Mouse (Mus musculus) cortical plate, adult 2 months (tissue): ENCODE results near the gene Isy1. TPM values are rescaled to one million over a fixed set of nuclear protein-coding genes. Genes with fewer than 3 reads are reported as not detected.

Experiments
- H3K27ac ChIP-seq: fragments of 200-500 bp; 2 replicates; pipeline ENCODE4 v1.5.1; 2012; ENCODE audit warnings: low read length, control low read depth, inconsistent platforms; ENCODE audit not compliant: insufficient read depth
- H3K4me1 ChIP-seq: fragments of 200-500 bp; 2 replicates; pipeline ENCODE4 v1.6.1; 2011; ENCODE audit warnings: low read length; ENCODE audit not compliant: control insufficient read depth, insufficient read depth
- H3K4me3 ChIP-seq: fragments of 200-500 bp; 2 replicates; pipeline ENCODE4 v1.5.1; 2011; ENCODE audit warnings: mild to moderate bottlenecking, low read length, control low read depth; ENCODE audit not compliant: insufficient read depth
- CTCF ChIP-seq: fragments of 200-500 bp; IDR thresholded peaks from 2 replicates; pipeline ENCODE4 v1.5.1; 2011; ENCODE audit warnings: mild to moderate bottlenecking, control low read depth, low read length; ENCODE audit not compliant: insufficient read depth; ENCODE audit errors: extremely low read depth
- POLR2A ChIP-seq: fragments of 200-500 bp; IDR thresholded peaks from 2 replicates; pipeline ENCODE4 v1.6.1; 2011; ENCODE audit warnings: mild to moderate bottlenecking, low read length, control low read depth; ENCODE audit not compliant: insufficient read depth; ENCODE audit errors: extremely low read depth
- polyA plus RNA-seq: library from polyadenylated mRNA; depleted of rRNA; stranded (reverse); fragments of >200 nt; gene quantifications from 2 replicates; pipeline ENCODE4 v1.2.3, GENCODE M21; 2012

The Isy1 gene
- polyA plus RNA-seq, 1 experiment = 25.1 TPM

- TF ChIP-seq CTCF (no peak), POLR2A (no peak)
- Histone ChIP-seq H3K27ac (no peak overlapping the region), H3K4me1 (no peaks in the 10 kb centered on the region), H3K4me3 (no peak overlapping the region)
Measured at GRCm38 (mm10) chr6:87875083-87875482, 36.5 kb upstream of the Isy1 start.

- Histone ChIP-seq H3K4me3 (no peak overlapping the region), H3K4me1 (no peaks in the 10 kb centered on the region), H3K27ac (no peak overlapping the region)
- no peak for TF ChIP-seq CTCF
- TF ChIP-seq POLR2A = no peak
Measured at GRCm38 (mm10) chr6:87873963-87874362, 35.4 kb upstream of the Isy1 start.

- H3K4me1 ChIP-seq = no peaks in the 10 kb centered on the region
- no peak overlapping the region for H3K27ac ChIP-seq
- no peak overlapping the region for H3K4me3 ChIP-seq
- no peak for TF ChIP-seq POLR2A
Measured at GRCm38 (mm10) chr6:87873104-87873503, 34.5 kb upstream of the Isy1 start.

GRCm38 (mm10) chr6:87871240-87871639, 32.6 kb upstream of the Isy1 start:
- Histone ChIP-seq H3K4me1 (peaks cover 2% of the 10 kb centered on the region; the same call in 1 of the 2 replicates), H3K4me3 (no peak overlapping the region), H3K27ac (no peak overlapping the region)
- no peak for TF ChIP-seq CTCF
- no peak for TF ChIP-seq POLR2A

GRCm38 (mm10) chr6:87870440-87870839, 31.8 kb upstream of the Isy1 start:
- Histone ChIP-seq H3K4me3 (no peak overlapping the region), H3K4me1 (peaks cover 2% of the 10 kb centered on the region; the same call in 1 of the 2 replicates), H3K27ac (no peak overlapping the region)
- no peak for TF ChIP-seq CTCF
- no peak for TF ChIP-seq POLR2A

GRCm38 (mm10) chr6:87868871-87869506, 30.4 kb upstream of the Isy1 start:
- Histone ChIP-seq H3K4me3 (no peak overlapping the region), H3K4me1 (peaks cover 2% of the 10 kb centered on the region; the same call in 1 of the 2 replicates), H3K27ac (no peak overlapping the region)
- TF ChIP-seq CTCF (no peak), POLR2A (no peak)

GRCm38 (mm10) chr6:87867256-87867655, 28.7 kb upstream of the Isy1 start:
- H3K4me1 ChIP-seq = peaks cover 2% of the 10 kb centered on the region; the same call in 1 of the 2 replicates
- H3K27ac ChIP-seq = no peak overlapping the region
- no peak overlapping the region for H3K4me3 ChIP-seq
- TF ChIP-seq POLR2A (no peak), CTCF (no peak)

- H3K4me1 ChIP-seq = peaks cover 2% of the 10 kb centered on the region; the same call in 1 of the 2 replicates
Measured at GRCm38 (mm10) chr6:87866211-87866610, 27.6 kb upstream of the Isy1 start.

GRCm38 (mm10) chr6:87857071-87857470, 18.5 kb upstream of the Isy1 start:
- Histone ChIP-seq H3K4me1 (no peaks in the 10 kb centered on the region; the same call in 1 of the 2 replicates), H3K27ac (0 out of 2 replicates have a peak overlapping the region, but pooled peaks have one; percentile 9), H3K4me3 (no peak overlapping the region)
- TF ChIP-seq CTCF = no peak
- TF ChIP-seq POLR2A = 0 out of 2 replicates have a peak, but pooled peaks have one; percentile 19

More at GRCm38 (mm10) chr6:87866211-87866610, 27.6 kb upstream of the Isy1 start:
- no peak overlapping the region for H3K27ac ChIP-seq
- H3K4me3 ChIP-seq = no peak overlapping the region
- TF ChIP-seq POLR2A = no peak

GRCm38 (mm10) chr6:87853446-87853845, 14.8 kb upstream of the Isy1 start:
- Histone ChIP-seq H3K27ac (no peak overlapping the region), H3K4me3 (no peak overlapping the region), H3K4me1 (peaks cover 3% of the 10 kb centered on the region)
- TF ChIP-seq CTCF = no peak
- no peak for TF ChIP-seq POLR2A
